Mouse (Mus musculus) limb, embryonic 14.5 days (tissue): ENCODE results near the gene Nhsl2. TPM values are rescaled to one million over a fixed set of nuclear protein-coding genes. Genes with fewer than 3 reads are reported as not detected.
A peak's percentile ranks its signal among the peaks of the same experiment; 100 is the strongest.

Experiments used
- ATAC-seq: fragments of 200-750 bp; cut with Nextera tagmentation; 2 replicates; pipeline ENCODE4 v1.8.0; 2017; ENCODE audit warnings: low read depth, moderate number of reproducible peaks, moderate TSS enrichment; ENCODE audit not compliant: low FRiP score
- DNase-seq: peaks from one replicate; pipeline ENCODE4 v3.0.0-alpha.2; 2015; ENCODE audit warnings: low spot score
- H3K27ac ChIP-seq: fragments of 300-500 bp; sonication (generic); replicated peaks from 2 replicates; pipeline ENCODE4 v1.5.1; 2014; ENCODE audit warnings: low read depth, mild to moderate bottlenecking, low read length, moderate library complexity, mixed read lengths
- H3K27me3 ChIP-seq: fragments of 300-500 bp; sonication (generic); 2 replicates; pipeline ENCODE4 v1.6.1; 2014; ENCODE audit warnings: low read length, mixed read lengths; ENCODE audit not compliant: control insufficient read depth, insufficient read depth
- H3K36me3 ChIP-seq: fragments of 300-500 bp; sonication (generic); 2 replicates; pipeline ENCODE4 v1.6.1; 2014; ENCODE audit warnings: mild to moderate bottlenecking, low read length, moderate library complexity, mixed read lengths; ENCODE audit not compliant: control insufficient read depth, insufficient read depth
- H3K4me1 ChIP-seq: fragments of 300-500 bp; sonication (generic); 2 replicates; pipeline ENCODE4 v1.6.1; 2014; ENCODE audit warnings: antibody characterized with exemption, low read length, mixed read lengths; ENCODE audit not compliant: control insufficient read depth, insufficient read depth
- H3K4me2 ChIP-seq: fragments of 300-500 bp; sonication (generic); replicated peaks from 2 replicates; pipeline ENCODE4 v1.6.1; 2014; ENCODE audit warnings: low read depth, mild to moderate bottlenecking, low read length, moderate library complexity; ENCODE audit not compliant: severe bottlenecking
- H3K4me3 ChIP-seq: fragments of 300-500 bp; sonication (generic); replicated peaks from 2 replicates; pipeline ENCODE4 v1.5.1; 2014; ENCODE audit warnings: low read length
- H3K9ac ChIP-seq: fragments of 300-500 bp; sonication (generic); 2 replicates; pipeline ENCODE4 v1.6.1; 2014; ENCODE audit warnings: mild to moderate bottlenecking, low read depth, low read length, moderate library complexity; ENCODE audit not compliant: severe bottlenecking
- H3K9me3 ChIP-seq: fragments of 300-500 bp; sonication (generic); 2 replicates; pipeline ENCODE4 v1.6.1; 2016; ENCODE audit warnings: low read length; ENCODE audit not compliant: control insufficient read depth
- POLR2A ChIP-seq: fragments of 200-500 bp; IDR thresholded peaks from 2 replicates; pipeline ENCODE4 v1.8.0; 2012; ENCODE audit warnings: inconsistent platforms, mild to moderate bottlenecking, moderate library complexity, borderline replicate concordance; ENCODE audit not compliant: insufficient read depth, insufficient read length; ENCODE audit errors: extremely low read depth
- WGBS: fragments of 180-500 bp; shearing (Covaris S2); extraction: QIAGEN DNeasy Blood & Tissue Kit; methylation state at CpG from one replicate; pipeline ENCODE4 v1.1.7; 2014; 5-methylcytosine and 5-hydroxymethylcytosine counted together
- polyA plus RNA-seq, 2 experiments: library from polyadenylated mRNA; depleted of rRNA in 1 of 2; stranded (reverse) in 1 of 2; unstranded in 1 of 2; fragments of >200 nt; fragmentation: Nextera tagmentation in 1 of 2; extraction: Ambion mirVana in 1 of 2; gene quantifications; 2 replicates each; pipeline versions ENCODE4 v1.2.1 to v1.2.3; 2012 to 2014

Nhsl2 gene
- polyA plus RNA-seq, 2 experiments: 6.6 to 13.5 TPM

- TF ChIP-seq POLR2A: no peak
- H3K4me3 ChIP-seq: no peak overlapping the region
- H3K36me3 ChIP-seq: no peaks in the 10 kb centered on the region
- H3K9ac ChIP-seq: no peak overlapping the region
- no peak overlapping the region for H3K27ac ChIP-seq
- DNase-seq: no peak
- no peaks in the 10 kb centered on the region for H3K27me3 ChIP-seq
- no peak overlapping the region for H3K4me2 ChIP-seq
- peaks cover 11% of the 10 kb centered on the region for H3K4me1 ChIP-seq
- 69% methylated on average over 2 of the region's 2 CpGs for WGBS
- no peaks in the 10 kb centered on the region for H3K9me3 ChIP-seq
- no peak for ATAC-seq
Measured at GRCm38 (mm10) chrX:102007935-102008334, 158.8 kb downstream of the Nhsl2 start.

GRCm38 (mm10) chrX:102017213-102017923, 168.2 kb downstream of the Nhsl2 start:
- WGBS: 58% methylated on average over 9 of the region's 9 CpGs
- no peak for ATAC-seq
- Histone ChIP-seq H3K4me1 (peaks cover 10% of the 10 kb centered on the region), H3K9me3 (no peaks in the 10 kb centered on the region), H3K4me2 (no peak overlapping the region), H3K36me3 (no peaks in the 10 kb centered on the region), H3K27me3 (no peaks in the 10 kb centered on the region; the same call in 1 of the 2 replicates), H3K4me3 (no peak overlapping the region), H3K27ac (no peak overlapping the region), H3K9ac (no peak overlapping the region)
- no peak for TF ChIP-seq POLR2A
- DNase-seq: no peak

- no peaks in the 10 kb centered on the region; the same call in 1 of the 2 replicates for H3K27me3 ChIP-seq
- no peak overlapping the region for H3K4me2 ChIP-seq
- H3K4me3 ChIP-seq: no peak overlapping the region
- no peaks in the 10 kb centered on the region for H3K9me3 ChIP-seq
- peak overlapping the region; percentile 26; the same call in 1 of the 2 replicates for H3K27ac ChIP-seq
- no peaks in the 10 kb centered on the region for H3K36me3 ChIP-seq
- DNase-seq: no peak
- 40% methylated on average over 3 of the region's 3 CpGs for WGBS
- ATAC-seq: peak; percentile 67
- no peak for TF ChIP-seq POLR2A
- H3K4me1 ChIP-seq: peaks cover 10% of the 10 kb centered on the region
- H3K9ac ChIP-seq: no peak overlapping the region
Measured at GRCm38 (mm10) chrX:102018890-102019289, 169.7 kb downstream of the Nhsl2 start.

- Histone ChIP-seq H3K4me2 (no peak overlapping the region), H3K4me1 (peaks cover 10% of the 10 kb centered on the region), H3K9me3 (no peaks in the 10 kb centered on the region), H3K36me3 (no peaks in the 10 kb centered on the region), H3K27ac (no peak overlapping the region), H3K27me3 (no peaks in the 10 kb centered on the region; the same call in 1 of the 2 replicates), H3K4me3 (no peak overlapping the region), H3K9ac (no peak overlapping the region)
- no peak for ATAC-seq
- 76% methylated on average over 7 of the region's 7 CpGs for WGBS
- no peak for DNase-seq
- no peak for TF ChIP-seq POLR2A
Measured at GRCm38 (mm10) chrX:102019471-102020240, 170.5 kb downstream of the Nhsl2 start.

GRCm38 (mm10) chrX:102024976-102025375, 175.8 kb downstream of the Nhsl2 start:
- WGBS: 52% methylated on average over 3 of the region's 3 CpGs
- DNase-seq: no peak

More at GRCm38 (mm10) chrX:102024976-102025375, 175.8 kb downstream of the Nhsl2 start:
- no peak for ATAC-seq
- no peaks in the 10 kb centered on the region for H3K9me3 ChIP-seq
- no peaks in the 10 kb centered on the region for H3K27me3 ChIP-seq
- no peak overlapping the region for H3K27ac ChIP-seq
- no peaks in the 10 kb centered on the region for H3K4me1 ChIP-seq
- H3K36me3 ChIP-seq: no peaks in the 10 kb centered on the region
- no peak overlapping the region for H3K9ac ChIP-seq
- H3K4me3 ChIP-seq: no peak overlapping the region
- TF ChIP-seq POLR2A: no peak
- H3K4me2 ChIP-seq: no peak overlapping the region
